Comparison of ENCODE assay signal across 24 mouse cellular contexts in genomic region chrX:73748977-73749376, GRCm38 (mm10). TPM values are rescaled to one million over a fixed set of nuclear protein-coding genes. Genes with fewer than 3 reads are reported as not detected.
DNase-seq lines count a peak whose midpoint lies in the region; ATAC-seq and TF ChIP-seq lines count a peak whose summit lies in the region.
"Had no signal": no experiment of that assay in that cellular context is flagged by ENCODE, and none has a peak within 500 bp of the region (broad histone marks: within the 10 kb centered on the region; RNA-seq: fewer than 3 reads in every experiment).

No protein-coding gene starts in this region.

- no peak overlapping the region for H3K4me3 ChIP-seq in lung, embryonic 14.5 days (ENCODE audit: low read depth, low read length)
- H3K4me3 ChIP-seq: forebrain, embryonic 10.5 days; heart, embryonic 10.5 days; hindbrain, embryonic 15.5 days; midbrain, embryonic 15.5 days; neural tube, embryonic 12.5 days had no signal

- no peaks in the 10 kb centered on the region for H3K9me3 ChIP-seq in lung, embryonic 14.5 days (ENCODE audit: low read depth, low read length)
- H3K9me3 ChIP-seq: forebrain, embryonic 10.5 days; heart, embryonic 10.5 days; hindbrain, embryonic 15.5 days; midbrain, embryonic 15.5 days; neural tube, embryonic 12.5 days had no signal

- DNase-seq in CD4-positive, CD25-positive, alpha-beta regulatory T cell, adult 2 months (ENCODE audit: low read depth, low spot score), result peak; percentile 16
- DNase-seq in lung, embryonic 14.5 days, result no peak
- no peak for DNase-seq in lung, postnatal 10 days
- DNase-seq in MEL-GATA-1-ER (ENCODE audit: extremely low read depth, low read depth), result peak; percentile 16
- DNase-seq in thymus, postnatal 10 days (ENCODE audit: low spot score in 2 of 2), result no peak
- DNase-seq in layer of hippocampus, postnatal 36 days, result no peak
- DNase-seq: adrenal gland, adult 2 months; cerebellum, adult 11-12 months; cerebellum, postnatal 14 days; kidney, postnatal 4 days; left cerebral cortex, postnatal 4 days; liver; right cerebral cortex, postnatal 14 days; spleen, adult 18-20 months; thymus, postnatal 25 days had no signal

- H3K9ac ChIP-seq in lung, embryonic 14.5 days, result no peak overlapping the region
- H3K9ac ChIP-seq: hindbrain, embryonic 15.5 days; midbrain, embryonic 15.5 days; neural tube, embryonic 12.5 days had no signal

- H3K4me1 ChIP-seq in lung, embryonic 14.5 days (ENCODE audit: insufficient read depth), result no peaks in the 10 kb centered on the region
- H3K4me1 ChIP-seq: forebrain, embryonic 10.5 days; heart, embryonic 10.5 days; hindbrain, embryonic 15.5 days; midbrain, embryonic 15.5 days; neural tube, embryonic 12.5 days had no signal

- no peaks in the 10 kb centered on the region for H3K36me3 ChIP-seq in lung, embryonic 14.5 days (ENCODE audit: insufficient read depth)
- H3K36me3 ChIP-seq: forebrain, embryonic 10.5 days; heart, embryonic 10.5 days; hindbrain, embryonic 15.5 days; midbrain, embryonic 15.5 days; neural tube, embryonic 12.5 days had no signal

- TF ChIP-seq CTCF in lung, embryonic 14.5 days (IDR thresholded peaks at IDR 0.05; ENCODE audit: low read depth), result 0 out of 2 replicates have a peak, but pooled peaks have one; percentile 3

- no peak overlapping the region for H3K27ac ChIP-seq in lung, embryonic 14.5 days (ENCODE audit: low read depth)
- H3K27ac ChIP-seq: forebrain, embryonic 10.5 days; heart, embryonic 10.5 days; hindbrain, embryonic 15.5 days; macrophage; midbrain, embryonic 15.5 days; neural tube, embryonic 12.5 days had no signal

- no peak for ATAC-seq in CD4-positive, CD25-positive, alpha-beta regulatory T cell, adult 4 months
- no peak for ATAC-seq in lung, embryonic 14.5 days (ENCODE audit: insufficient read depth)
- ATAC-seq: intestine, embryonic 16.5 days; midbrain, embryonic 15.5 days had no signal

- no peak overlapping the region for H3K4me2 ChIP-seq in lung, embryonic 14.5 days
- H3K4me2 ChIP-seq: hindbrain, embryonic 15.5 days; midbrain, embryonic 15.5 days; neural tube, embryonic 12.5 days had no signal

- H3K27me3 ChIP-seq in lung, embryonic 14.5 days (ENCODE audit: insufficient read depth, low read length), result no peaks in the 10 kb centered on the region
- H3K27me3 ChIP-seq: hindbrain, embryonic 15.5 days; midbrain, embryonic 15.5 days; neural tube, embryonic 12.5 days had no signal

- 95% methylated on average over 1 of the region's 1 CpGs for WGBS in lung, embryonic 14.5 days

RNA-seq across cellular contexts. Expression of gene Plxnb3, which starts 7.9 kb away (rescaled TPM):
- not detected for polyA plus RNA-seq in CD4-positive, CD25-positive, alpha-beta regulatory T cell, adult 4 months (2017; shearing (Covaris generic))
- 0.32 and 0.42 TPM in 2 replicates for polyA plus RNA-seq in lung, embryonic 14.5 days (2014; fragmentation: Nextera tagmentation; extraction: Ambion mirVana)
- 10 to 100 TPM; 12.0 to 15.5 TPM for total RNA-seq in layer of hippocampus, postnatal 36 days (2021)
- total RNA-seq: hematopoietic stem cell, adult 5-6 weeks had no signal
- polyA plus RNA-seq: forebrain, embryonic 10.5 days had no signal

RNA-seq across cellular contexts. Expression of gene Srpk3, which starts 25.2 kb away (rescaled TPM):
- 1 to 10 TPM in 1 of 2 experiments, under 1 TPM in 1; 0.12 to 3.4 TPM for polyA plus RNA-seq in CD4-positive, CD25-positive, alpha-beta regulatory T cell, adult 4 months (2017; shearing (Covaris generic))
- 1.2 and 2.1 TPM in 2 replicates for polyA plus RNA-seq in lung, embryonic 14.5 days (2014; fragmentation: Nextera tagmentation; extraction: Ambion mirVana)
- total RNA-seq in layer of hippocampus, postnatal 36 days (2021), result 1 to 10 TPM; 5.1 to 5.8 TPM
- total RNA-seq: hematopoietic stem cell, adult 5-6 weeks had no signal

RNA-seq across cellular contexts. Expression of gene Abcd1, which starts 32.6 kb away (rescaled TPM):
- polyA plus RNA-seq in CD4-positive, CD25-positive, alpha-beta regulatory T cell, adult 4 months (2017; shearing (Covaris generic)), result 10 to 100 TPM; 23.3 to 44.3 TPM
- 15.5 and 15.6 TPM in 2 replicates for polyA plus RNA-seq in lung, embryonic 14.5 days (2014; fragmentation: Nextera tagmentation; extraction: Ambion mirVana)
- total RNA-seq in layer of hippocampus, postnatal 36 days (2021), result 10 to 100 TPM; 11.7 to 12.1 TPM

RNA-seq across cellular contexts. Expression of gene Bcap31, which starts 33.0 kb away (rescaled TPM):
- polyA plus RNA-seq in CD4-positive, CD25-positive, alpha-beta regulatory T cell, adult 4 months (2017; shearing (Covaris generic)), result 100 to 1,000 TPM; 283 to 291 TPM
- polyA plus RNA-seq in lung, embryonic 14.5 days (2014; fragmentation: Nextera tagmentation; extraction: Ambion mirVana), result 235 and 244 TPM in 2 replicates
- 10 to 100 TPM; 83.2 to 85.3 TPM for total RNA-seq in layer of hippocampus, postnatal 36 days (2021)

RNA-seq across cellular contexts. Expression of gene Idh3g, which starts 37.7 kb away (rescaled TPM):
- polyA plus RNA-seq in CD4-positive, CD25-positive, alpha-beta regulatory T cell, adult 4 months (2017; shearing (Covaris generic)), result 100 to 1,000 TPM; 146 to 173 TPM
- 210 and 219 TPM in 2 replicates for polyA plus RNA-seq in lung, embryonic 14.5 days (2014; fragmentation: Nextera tagmentation; extraction: Ambion mirVana)
- 100 to 1,000 TPM; 194 to 202 TPM for total RNA-seq in layer of hippocampus, postnatal 36 days (2021)

Comparison
In these comparisons a context has a peak if more than half of its experiments do, and no peak if none do; other contexts are left out.
1. DNase-seq: peak in CD4-positive, CD25-positive, alpha-beta regulatory T cell, adult 2 months (single experiment) and MEL-GATA-1-ER (single experiment); none in lung, embryonic 14.5 days (single experiment), lung, postnatal 10 days (single experiment), thymus, postnatal 10 days (0 of 2) and layer of hippocampus, postnatal 36 days (0 of 2).